Mouse (Mus musculus): Measurements from ENCODE around the gene Usp44. TPM values are rescaled to one million over a fixed set of nuclear protein-coding genes. Genes with fewer than 3 reads are reported as not detected.
"Not testable (repeated sequence)": the region's sequence is repeated elsewhere in the genome, so short reads cannot be mapped to it uniquely, and the experiment has no call there.

The Usp44 gene
- total RNA-seq, 2 experiments from 2014 or later, result not detected

DNA sequence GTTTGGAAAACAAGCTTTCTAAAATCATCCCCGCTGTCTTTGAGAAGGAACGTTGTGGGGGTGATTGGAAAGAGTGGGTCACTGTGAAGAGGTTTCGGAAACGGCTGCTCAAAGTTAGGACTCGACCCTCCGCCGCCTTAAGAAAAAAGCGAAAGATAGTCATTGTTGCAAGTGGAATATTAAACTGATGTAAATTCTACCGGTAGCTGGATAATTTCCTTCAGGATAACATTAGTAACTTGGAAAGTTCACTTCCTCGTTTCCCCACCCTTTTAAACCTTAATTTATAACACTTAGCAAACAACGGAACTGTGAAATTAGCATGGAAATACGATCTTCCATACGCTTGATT is 3.0 kb downstream of the Usp44 start:
- ATAC-seq (replicated peaks; ENCODE audit: low FRiP score, low TSS enrichment, poor library complexity, severe bottlenecking), result no peak

DNA sequence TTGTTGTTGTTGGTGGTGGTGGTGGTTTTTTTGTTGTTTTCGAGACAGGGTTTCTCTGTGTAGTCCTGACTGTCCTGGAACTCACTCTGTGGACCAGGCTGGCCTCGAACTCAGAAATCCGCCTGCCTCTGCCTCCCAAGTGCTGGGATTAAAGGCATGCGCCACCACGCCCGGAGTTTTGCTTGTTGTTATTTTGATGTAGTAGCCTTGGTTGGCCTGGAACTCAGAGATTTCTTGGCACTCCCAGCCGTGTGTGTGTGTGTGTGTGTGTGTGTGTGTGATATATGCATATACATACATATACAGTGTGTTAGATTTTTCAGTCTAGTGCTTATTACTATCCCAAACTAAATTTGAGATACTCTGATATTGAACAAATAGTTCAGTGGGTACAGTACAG is 3.8 kb downstream of the Usp44 start:
- ATAC-seq (replicated peaks; ENCODE audit: low FRiP score, low TSS enrichment, poor library complexity, severe bottlenecking), result not testable (repeated sequence)

GRCm38 (mm10) chr10:93846706-93847105 is 15.4 kb downstream of the Usp44 start:
- ATAC-seq (replicated peaks; ENCODE audit: low FRiP score, low TSS enrichment, poor library complexity, severe bottlenecking), result no peak

DNA sequence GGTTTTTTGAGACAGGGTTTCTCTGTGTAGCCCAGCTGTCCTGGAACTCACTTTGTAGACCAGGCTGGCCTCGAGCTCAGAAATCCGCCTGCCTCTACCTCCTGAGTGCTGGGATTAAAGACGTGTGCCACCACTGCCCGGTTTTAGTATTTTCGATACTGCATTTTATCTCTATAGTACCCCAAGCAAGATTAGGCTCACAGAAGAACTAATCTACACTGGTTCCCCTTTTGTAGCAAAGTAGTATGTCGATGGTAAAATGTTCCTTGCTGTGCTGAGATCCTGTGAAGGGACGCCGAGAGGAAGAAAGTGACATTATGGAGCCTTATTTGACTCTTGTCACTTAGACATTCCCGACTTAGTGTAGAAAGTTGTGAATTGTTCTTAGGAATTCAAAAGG is 23.8 kb downstream of the Usp44 start:
- ATAC-seq (replicated peaks; ENCODE audit: low FRiP score, low TSS enrichment, poor library complexity, severe bottlenecking), result no peak

GRCm38 (mm10) chr10:93856095-93856494 is 24.7 kb downstream of the Usp44 start:
- ATAC-seq (replicated peaks; ENCODE audit: low FRiP score, low TSS enrichment, poor library complexity, severe bottlenecking), result no peak

DNA sequence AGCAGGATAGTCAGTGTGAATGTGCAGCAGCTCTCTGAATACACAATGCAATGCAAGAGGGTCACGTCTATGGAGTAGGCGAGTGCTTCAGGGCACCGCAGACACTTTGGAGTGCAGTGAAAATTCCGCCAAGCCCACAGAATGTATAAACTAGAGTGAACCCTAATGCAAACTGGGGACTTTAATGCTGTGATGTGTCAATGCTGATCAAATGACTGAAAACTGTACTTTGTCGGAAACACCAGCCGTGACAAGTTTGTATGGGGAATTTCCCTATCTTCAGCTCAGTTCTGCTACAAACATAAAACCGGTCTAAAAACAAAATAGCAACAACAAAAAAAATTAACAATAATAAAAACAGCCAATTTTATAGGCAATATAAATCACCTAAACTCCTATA is 37.0 kb downstream of the Usp44 start:
- no peak for ATAC-seq (replicated peaks; ENCODE audit: low FRiP score, low TSS enrichment, poor library complexity, severe bottlenecking)

DNA sequence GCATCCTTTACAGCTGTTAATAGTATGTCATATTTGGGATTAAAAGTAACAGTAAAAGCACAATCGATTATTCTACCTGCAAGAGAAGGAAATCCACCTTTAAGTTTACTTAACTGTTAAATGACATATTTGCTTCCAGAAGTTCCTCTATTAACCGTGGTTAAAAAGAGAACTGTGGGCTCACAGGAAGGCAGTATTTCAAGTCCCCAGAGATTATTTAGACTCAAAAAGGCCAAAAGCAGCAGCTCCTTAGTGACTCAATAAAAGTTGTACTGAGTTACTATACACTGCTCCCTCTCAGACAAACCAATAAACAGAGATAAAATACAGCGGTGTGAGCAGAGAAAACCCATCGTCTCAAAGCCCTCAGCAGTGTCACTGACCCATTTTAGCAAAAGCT is 37.5 kb downstream of the Usp44 start:
- ATAC-seq (replicated peaks; ENCODE audit: low FRiP score, low TSS enrichment, poor library complexity, severe bottlenecking), result no peak

DNA sequence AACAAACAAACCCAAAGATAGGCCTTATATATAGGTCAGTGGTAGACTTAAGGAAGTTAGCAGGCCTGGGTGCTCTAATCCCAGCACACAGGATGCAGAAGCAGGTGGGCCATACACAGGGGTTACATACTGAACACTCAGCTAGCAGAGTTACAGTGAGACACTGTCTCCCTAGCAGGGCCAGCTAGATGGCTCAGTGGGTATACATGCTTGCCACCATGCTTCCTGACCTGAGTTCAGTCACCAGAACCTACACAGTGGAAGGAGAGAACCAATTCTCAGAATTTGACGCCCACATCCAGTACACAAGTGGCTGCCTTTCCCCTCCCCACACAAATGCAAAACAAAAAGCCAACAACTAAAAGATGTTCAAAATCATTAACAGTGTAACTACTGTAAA is 45.4 kb downstream of the Usp44 start:
- no peak for ATAC-seq (replicated peaks; ENCODE audit: low FRiP score, low TSS enrichment, poor library complexity, severe bottlenecking)

DNA sequence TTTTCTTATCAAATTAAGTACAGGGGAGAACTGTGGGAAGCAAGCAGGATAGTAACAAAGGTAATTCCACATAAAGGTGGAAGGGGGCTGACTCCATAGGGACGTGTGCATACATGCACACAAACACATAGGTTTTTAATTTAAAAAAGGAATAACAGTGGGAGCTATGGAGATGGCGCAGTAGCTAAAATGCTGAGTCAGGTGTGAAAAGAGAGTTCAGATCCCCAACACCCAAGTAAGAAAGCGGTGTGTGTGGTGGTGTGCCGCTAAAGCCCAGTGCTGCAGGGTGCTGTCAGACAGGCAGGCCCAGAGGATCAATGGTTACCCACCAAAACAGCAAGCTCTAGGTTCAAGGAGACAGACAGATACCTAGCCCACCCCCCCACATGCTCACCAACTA is 47.4 kb downstream of the Usp44 start:
- ATAC-seq (replicated peaks; ENCODE audit: low FRiP score, low TSS enrichment, poor library complexity, severe bottlenecking), result no peak

DNA sequence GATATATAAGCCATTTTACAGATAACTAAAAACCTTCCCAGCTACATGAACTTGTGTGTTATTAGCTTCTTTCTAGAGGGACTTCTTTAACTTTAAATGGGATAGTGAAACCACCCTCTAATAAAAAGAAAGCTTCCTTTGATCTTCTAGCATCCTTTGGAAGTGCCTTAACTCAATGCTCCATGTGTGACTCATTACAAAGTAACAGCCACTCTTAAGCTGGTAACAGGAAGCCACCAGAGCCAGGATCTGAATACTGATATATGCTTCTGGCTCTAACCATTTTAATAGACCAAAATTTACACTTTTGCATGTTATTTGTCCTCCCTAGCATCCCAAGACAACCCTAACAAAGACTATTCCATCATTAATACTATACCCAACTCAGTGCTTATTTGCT is 50.6 kb downstream of the Usp44 start:
- ATAC-seq (replicated peaks; ENCODE audit: low FRiP score, low TSS enrichment, poor library complexity, severe bottlenecking), result no peak

GRCm38 (mm10) chr10:93882738-93883364 is 51.5 kb downstream of the Usp44 start:
- ATAC-seq (replicated peaks; ENCODE audit: low FRiP score, low TSS enrichment, poor library complexity, severe bottlenecking), result peak; percentile 81

GRCm38 (mm10) chr10:93885839-93886477 is 54.6 kb downstream of the Usp44 start:
- peak; percentile 68 for ATAC-seq (replicated peaks; ENCODE audit: low FRiP score, low TSS enrichment, poor library complexity, severe bottlenecking)

DNA sequence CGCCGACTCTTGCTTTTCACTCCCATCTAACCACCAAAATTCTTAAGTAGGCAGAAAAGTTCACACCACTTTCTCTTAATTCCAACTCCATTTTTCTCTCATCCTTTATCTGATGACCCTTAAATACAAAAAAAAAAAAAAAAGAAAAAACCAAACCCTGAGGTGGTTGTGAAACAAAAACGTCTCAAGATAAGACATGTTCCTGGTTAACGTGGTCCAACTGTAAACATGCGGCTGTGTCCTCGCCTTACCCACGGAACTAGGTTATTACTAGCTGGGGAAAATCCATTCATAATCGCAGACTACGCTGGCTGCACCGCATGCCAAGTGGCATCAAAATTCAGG is 57.2 kb downstream of the Usp44 start:
- ATAC-seq (replicated peaks; ENCODE audit: low FRiP score, low TSS enrichment, poor library complexity, severe bottlenecking), result no peak

- peak; percentile 3 for ATAC-seq (replicated peaks; ENCODE audit: low FRiP score, low TSS enrichment, poor library complexity, severe bottlenecking)
Measured at GRCm38 (mm10) chr10:93888935-93889578, 57.7 kb downstream of the Usp44 start.

DNA sequence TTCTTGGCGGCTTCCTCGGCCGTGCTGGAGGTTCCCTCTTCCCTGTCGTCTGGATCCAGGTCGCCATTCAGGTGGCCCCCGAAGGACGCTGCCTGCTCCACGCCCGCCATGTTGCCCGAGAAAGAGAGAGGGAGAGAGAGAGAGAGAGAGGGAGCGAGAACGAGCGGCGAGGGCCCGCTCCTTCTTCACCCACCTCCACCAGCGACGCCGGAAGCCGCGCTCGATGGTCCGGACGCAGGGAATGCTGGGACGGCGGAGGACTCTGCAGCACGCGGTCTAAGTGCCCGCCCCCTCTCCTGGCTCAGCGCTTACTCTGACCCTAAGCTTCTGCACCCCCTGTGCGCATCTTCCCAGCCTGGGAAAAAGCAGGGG is 58.2 kb downstream of the Usp44 start:
- peak; percentile 68 for ATAC-seq (replicated peaks; ENCODE audit: low FRiP score, low TSS enrichment, poor library complexity, severe bottlenecking)

- ATAC-seq (replicated peaks; ENCODE audit: low FRiP score, low TSS enrichment, poor library complexity, severe bottlenecking), result no peak
Measured at GRCm38 (mm10) chr10:93889976-93890375, 58.6 kb downstream of the Usp44 start.

DNA sequence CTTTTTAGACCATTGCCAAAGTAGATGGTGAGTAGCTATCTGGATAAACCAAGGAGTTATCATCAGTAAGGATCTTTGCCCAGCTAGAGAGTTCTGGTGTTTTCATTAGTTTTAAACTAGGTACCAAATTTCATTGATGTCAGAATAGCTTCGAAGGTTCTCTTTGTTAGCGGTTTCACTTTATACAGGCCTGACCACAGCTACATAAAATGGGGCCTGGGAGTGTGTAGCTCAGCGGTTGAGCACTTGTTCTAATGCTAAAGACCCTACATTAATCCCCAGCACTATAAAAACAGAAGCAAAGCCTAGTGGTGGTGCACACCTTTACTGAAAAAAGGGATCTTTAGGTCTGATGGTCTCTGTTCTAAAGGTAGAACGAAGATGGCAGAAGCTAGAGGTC is 59.2 kb downstream of the Usp44 start:
- ATAC-seq (replicated peaks; ENCODE audit: low FRiP score, low TSS enrichment, poor library complexity, severe bottlenecking), result no peak

DNA sequence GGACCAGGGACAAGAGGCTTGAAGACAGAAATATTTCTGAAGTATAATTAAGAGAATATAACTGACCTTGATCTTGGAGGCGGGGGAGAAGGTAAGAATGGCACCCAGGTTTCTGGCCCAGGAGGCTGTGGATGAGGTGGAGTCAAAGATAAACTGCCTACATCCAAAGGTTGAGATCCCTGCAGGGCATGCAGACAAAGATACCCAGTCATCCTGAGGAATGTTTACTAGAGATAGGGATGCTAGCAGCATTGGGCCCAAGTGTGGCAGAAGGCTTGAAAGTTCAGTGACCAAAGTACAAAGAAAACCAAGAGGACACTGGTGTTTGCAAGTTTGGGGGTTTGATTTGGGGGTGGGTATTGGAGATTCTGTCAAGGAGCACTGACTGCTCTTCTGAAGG is 59.7 kb downstream of the Usp44 start:
- peak; percentile 74 for ATAC-seq (replicated peaks; ENCODE audit: low FRiP score, low TSS enrichment, poor library complexity, severe bottlenecking)

DNA sequence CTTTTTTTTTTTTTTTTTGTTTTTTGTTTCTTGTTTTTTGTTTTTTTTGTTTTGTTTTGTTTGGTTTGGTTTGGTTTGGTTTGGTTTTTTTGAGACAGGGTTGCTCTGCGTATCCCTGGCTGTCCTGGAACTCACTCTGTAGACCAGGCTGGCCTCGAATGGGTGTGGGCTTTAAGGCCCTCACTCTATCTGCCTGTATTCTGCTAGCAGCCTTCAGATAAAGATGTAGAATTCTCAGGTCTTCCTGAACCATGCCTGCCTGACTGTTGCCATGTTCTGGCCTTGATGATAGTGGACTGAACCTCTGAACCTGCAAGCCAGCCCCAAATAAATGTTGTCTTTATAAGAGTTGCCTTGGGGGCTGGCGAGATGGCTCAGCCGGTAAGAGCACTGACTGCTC is 61.2 kb downstream of the Usp44 start:
- no peak for ATAC-seq (replicated peaks; ENCODE audit: low FRiP score, low TSS enrichment, poor library complexity, severe bottlenecking)

DNA sequence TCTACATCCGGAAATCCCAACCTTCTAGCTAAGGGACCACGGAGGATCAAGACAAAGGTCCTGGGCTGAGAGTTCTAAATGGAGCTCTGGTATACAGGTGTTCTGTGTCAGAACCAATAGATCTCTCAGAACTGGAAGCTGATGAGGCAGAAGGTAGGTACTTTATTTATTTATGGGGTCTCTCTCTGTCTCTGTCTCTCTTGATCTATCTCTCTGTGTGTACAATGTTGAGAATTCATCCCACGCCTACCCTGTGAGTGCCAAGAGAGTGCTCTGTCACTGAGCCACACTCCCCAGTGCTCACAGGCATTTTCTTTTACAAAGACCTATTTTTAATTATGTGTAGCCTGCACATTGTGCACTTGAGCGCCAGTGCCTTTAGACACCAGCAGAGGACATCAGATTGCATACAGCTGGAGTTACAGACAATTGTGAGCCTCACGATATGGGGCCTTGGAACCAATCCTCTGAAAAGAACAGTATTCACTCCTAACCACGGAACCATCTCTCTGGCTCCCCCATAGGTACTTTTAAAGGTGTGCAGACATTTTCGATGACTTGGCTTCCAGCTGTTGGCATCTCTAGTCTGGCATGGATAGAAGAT is 65.8 kb downstream of the Usp44 start, which contains the start of gene Metap2:
Gene Metap2 (minus strand): TSS at position 51 of the 604 bp plus-strand sequence.
- ATAC-seq (replicated peaks; ENCODE audit: low FRiP score, low TSS enrichment, poor library complexity, severe bottlenecking), result peak; percentile 75

DNA sequence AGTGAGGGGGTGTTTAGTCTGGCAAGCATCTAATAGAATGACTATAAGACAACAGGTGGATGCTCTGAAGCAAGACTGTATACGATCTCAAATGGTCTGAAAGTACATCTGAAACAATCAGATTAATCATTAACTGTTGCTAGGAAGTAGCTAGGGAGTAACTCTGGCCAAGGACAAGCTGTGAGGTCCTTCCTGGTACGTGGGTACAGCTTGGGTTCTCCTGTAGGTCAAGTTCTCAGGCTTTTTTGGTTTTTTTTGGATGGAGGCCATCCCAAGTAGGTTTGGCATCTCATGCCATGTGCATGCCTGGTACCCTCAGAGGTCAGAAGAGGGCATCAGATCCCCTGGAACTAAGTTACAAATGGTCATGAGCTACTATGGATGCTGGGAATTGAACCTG is 67.9 kb downstream of the Usp44 start:
- no peak for ATAC-seq (replicated peaks; ENCODE audit: low FRiP score, low TSS enrichment, poor library complexity, severe bottlenecking)

Data from megakaryocyte-erythroid progenitor cell, adult 5-6 weeks (primary cell).